Mouse (Mus musculus): ENCODE results near the gene Smim9. TPM values are rescaled to one million over a fixed set of nuclear protein-coding genes. Genes with fewer than 3 reads are reported as not detected.
"Not testable (repeated sequence)": the region's sequence is repeated elsewhere in the genome, so short reads cannot be mapped to it uniquely, and the experiment has no call there.

The Smim9 gene
- total RNA-seq (2014; rRNA removed) (not detected in 2 replicates), polyA plus RNA-seq (2015; fragmentation: Nextera tagmentation; extraction: Ambion mirVana) (not detected in 2 replicates)

DNA sequence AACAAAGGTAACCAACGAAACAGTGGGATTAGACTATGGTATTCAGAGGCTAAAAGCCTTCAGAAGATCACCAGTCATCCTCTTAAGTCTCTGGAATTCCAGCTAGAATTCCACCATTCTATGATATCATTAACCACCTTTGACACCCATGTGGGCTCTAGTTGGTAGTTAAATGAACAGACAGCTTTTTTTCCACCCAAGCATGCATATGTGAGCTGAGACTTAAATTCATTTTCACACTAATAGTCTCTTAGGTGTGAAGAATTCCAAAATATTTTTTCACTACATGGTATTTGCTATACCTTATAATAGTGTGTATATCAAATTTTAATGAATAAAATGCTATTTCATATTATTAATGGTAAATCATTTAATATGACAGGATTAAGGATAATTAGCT is at the start of gene Smim9:
Smim9 (minus strand) TSS at position 101 of the 400 bp plus-strand sequence.
- ATAC-seq (ENCODE audit: low FRiP score): no peak
- 33% methylated on average over 1 of the region's 1 CpGs for WGBS
- Histone ChIP-seq H3K27me3 (ENCODE audit: insufficient read depth, low read length) (no peaks in the 10 kb centered on the region), H3K4me1 (ENCODE audit: insufficient read depth, low read length) (no peaks in the 10 kb centered on the region), H3K27ac (ENCODE audit: low read depth, low read length) (no peak within 1 kb of the TSS), H3K4me2 (ENCODE audit: low read depth, low read length, poor library complexity, severe bottlenecking) (no peak within 1 kb of the TSS), H3K4me3 (ENCODE audit: low read depth, low read length) (no peak within 1 kb of the TSS), H3K36me3 (ENCODE audit: insufficient read depth, low read length) (no peaks in the 10 kb centered on the region), H3K9me3 (ENCODE audit: low read length) (no peaks in the 10 kb centered on the region), H3K9ac (replicated peaks; ENCODE audit: low read length, poor library complexity, severe bottlenecking) (no peak within 1 kb of the TSS)
- no peak for TF ChIP-seq CTCF (IDR thresholded peaks at IDR 0.05)
- DNase-seq (ENCODE audit: low spot score): no peak

DNA sequence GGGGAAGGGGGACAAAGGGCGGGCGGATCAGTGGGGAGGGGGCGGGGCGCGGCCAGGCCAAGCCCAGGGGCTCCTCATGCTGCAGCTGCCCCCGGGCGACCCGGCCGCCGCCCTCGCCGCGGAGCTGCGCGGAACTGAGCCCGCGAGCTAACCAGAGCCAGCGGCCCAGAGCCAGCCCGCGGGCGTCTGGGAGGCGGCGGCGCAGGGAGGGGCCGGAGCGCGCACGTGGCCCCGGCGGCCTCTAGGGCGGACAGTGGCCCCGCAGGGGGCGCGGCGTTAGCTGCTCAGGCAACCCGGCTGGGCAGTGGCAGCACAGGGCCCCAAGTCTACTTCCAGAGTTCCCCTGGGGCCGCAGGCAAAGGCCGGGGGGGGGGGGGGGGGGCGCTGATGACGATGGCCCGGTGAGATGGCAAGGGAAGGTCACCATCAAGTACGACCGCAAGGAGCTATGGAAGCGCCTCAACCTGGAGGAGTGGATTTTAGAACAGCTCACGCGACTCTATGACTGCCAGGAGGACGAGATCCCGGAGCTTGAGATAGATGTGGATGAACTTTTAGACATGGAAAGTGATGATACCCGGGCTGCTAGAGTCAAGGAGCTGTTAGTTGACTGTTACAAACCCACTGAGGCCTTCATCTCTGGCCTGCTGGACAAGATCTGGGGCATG is 7.9 kb downstream of the Smim9 start:
- Histone ChIP-seq H3K36me3 (ENCODE audit: insufficient read depth, low read length) (no peaks in the 10 kb centered on the region), H3K9ac (replicated peaks; ENCODE audit: low read length, poor library complexity, severe bottlenecking) (peak overlapping the region; percentile 55; the same call in 1 of the 2 replicates), H3K4me2 (ENCODE audit: low read depth, low read length, poor library complexity, severe bottlenecking) (peak overlapping the region; percentile 62), H3K4me1 (ENCODE audit: insufficient read depth, low read length) (no peaks in the 10 kb centered on the region), H3K27me3 (ENCODE audit: insufficient read depth, low read length) (no peaks in the 10 kb centered on the region), H3K27ac (ENCODE audit: low read depth, low read length) (no peak overlapping the region), H3K4me3 (ENCODE audit: low read depth, low read length) (peak overlapping the region; percentile 43), H3K9me3 (ENCODE audit: low read length) (no peaks in the 10 kb centered on the region)
- DNase-seq (ENCODE audit: low spot score): peak; percentile 26
- WGBS: 30% methylated on average over 10 of the region's 49 CpGs
- no peak for TF ChIP-seq CTCF (IDR thresholded peaks at IDR 0.05)
- ATAC-seq (ENCODE audit: low FRiP score): peak; percentile 49; the same call in 1 of the 2 replicates

DNA sequence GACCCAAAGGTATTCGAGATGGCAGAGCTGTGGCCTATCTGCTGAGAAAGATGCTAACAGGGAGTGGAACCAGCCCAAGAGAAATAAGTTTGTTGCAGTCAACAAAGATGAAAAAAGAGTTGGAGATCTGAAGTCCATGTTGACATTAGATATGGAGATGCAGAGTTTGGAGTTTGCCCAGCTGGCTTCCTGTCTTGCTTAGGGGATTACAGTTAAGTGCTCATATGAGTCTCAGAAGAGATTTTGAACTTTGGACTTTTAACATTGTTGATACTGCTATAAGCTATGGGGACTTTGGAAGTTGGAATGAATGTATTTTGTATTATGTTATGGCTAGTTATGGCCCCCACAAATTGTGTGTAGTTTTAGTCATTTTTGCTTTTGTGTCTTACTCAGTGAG is 11.3 kb downstream of the Smim9 start:
- no peak overlapping the region for H3K27ac ChIP-seq (ENCODE audit: low read depth, low read length)
- H3K9me3 ChIP-seq (ENCODE audit: low read length): no peaks in the 10 kb centered on the region
- 48% methylated on average over 1 of the region's 1 CpGs for WGBS

DNA sequence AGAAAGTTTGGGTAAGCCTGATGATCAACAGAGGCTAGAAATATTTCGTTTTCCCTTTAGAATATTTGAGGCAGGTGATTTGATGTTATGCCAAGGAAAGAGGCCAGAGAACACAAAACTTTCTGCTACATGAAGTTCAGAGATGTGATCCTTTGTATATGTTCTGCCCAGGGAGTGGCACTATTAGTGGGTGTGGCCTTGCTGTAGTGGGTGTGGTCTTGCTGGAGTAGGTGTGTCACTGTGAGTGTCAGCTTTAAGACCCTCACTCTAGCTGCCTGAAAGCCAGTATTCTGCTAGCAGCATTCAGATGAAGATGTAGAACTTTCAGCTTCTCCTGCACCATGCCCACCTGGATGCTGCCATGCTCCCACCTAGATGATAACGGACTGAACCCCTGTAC is 13.3 kb downstream of the Smim9 start:
- no peak overlapping the region for H3K27ac ChIP-seq (ENCODE audit: low read depth, low read length)
- no peaks in the 10 kb centered on the region for H3K9me3 ChIP-seq (ENCODE audit: low read length)
- H3K36me3 ChIP-seq (ENCODE audit: insufficient read depth, low read length): no peaks in the 10 kb centered on the region
- H3K4me3 ChIP-seq (ENCODE audit: low read depth, low read length): no peak overlapping the region
- no peak overlapping the region for H3K4me2 ChIP-seq (ENCODE audit: low read depth, low read length, poor library complexity, severe bottlenecking)
- ATAC-seq (ENCODE audit: low FRiP score): no peak
- no peaks in the 10 kb centered on the region for H3K4me1 ChIP-seq (ENCODE audit: insufficient read depth, low read length)
- WGBS: 83% methylated on average over 2 of the region's 2 CpGs
- no peaks in the 10 kb centered on the region for H3K27me3 ChIP-seq (ENCODE audit: insufficient read depth, low read length)
- H3K9ac ChIP-seq (replicated peaks; ENCODE audit: low read length, poor library complexity, severe bottlenecking): no peak overlapping the region
- no peak for DNase-seq (ENCODE audit: low spot score)
- TF ChIP-seq CTCF (IDR thresholded peaks at IDR 0.05): no peak

More for the DNA sequence above, 11.3 kb downstream of the Smim9 start:
- no peak overlapping the region for H3K4me3 ChIP-seq (ENCODE audit: low read depth, low read length)
- H3K36me3 ChIP-seq (ENCODE audit: insufficient read depth, low read length): no peaks in the 10 kb centered on the region
- DNase-seq (ENCODE audit: low spot score) (no peak), ATAC-seq (ENCODE audit: low FRiP score) (no peak)
- H3K9ac ChIP-seq (replicated peaks; ENCODE audit: low read length, poor library complexity, severe bottlenecking): no peak overlapping the region
- no peaks in the 10 kb centered on the region for H3K4me1 ChIP-seq (ENCODE audit: insufficient read depth, low read length)
- TF ChIP-seq CTCF (IDR thresholded peaks at IDR 0.05): no peak
- H3K27me3 ChIP-seq (ENCODE audit: insufficient read depth, low read length): no peaks in the 10 kb centered on the region
- no peak overlapping the region for H3K4me2 ChIP-seq (ENCODE audit: low read depth, low read length, poor library complexity, severe bottlenecking)

DNA sequence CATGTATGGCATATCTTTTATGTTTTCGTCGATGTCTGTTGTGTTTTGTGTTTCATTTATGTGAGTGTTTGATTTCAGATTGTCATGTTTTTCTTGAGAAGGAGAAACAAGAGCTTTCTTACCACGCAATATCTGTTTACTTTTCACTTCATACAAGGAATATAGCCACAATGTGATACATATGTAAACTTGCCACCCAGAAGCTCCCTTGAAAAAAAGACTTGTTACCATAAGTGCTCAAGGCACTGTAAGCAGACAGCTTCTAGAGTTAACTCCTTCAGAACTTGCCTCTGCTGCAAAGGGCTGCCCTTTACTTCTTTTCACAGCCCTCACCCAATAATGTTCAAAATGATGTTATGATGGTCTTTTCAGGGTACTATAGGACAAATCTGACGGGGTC is 15.2 kb downstream of the Smim9 start:
- Histone ChIP-seq H3K9ac (replicated peaks; ENCODE audit: low read length, poor library complexity, severe bottlenecking) (no peak overlapping the region), H3K36me3 (ENCODE audit: insufficient read depth, low read length) (no peaks in the 10 kb centered on the region), H3K4me2 (ENCODE audit: low read depth, low read length, poor library complexity, severe bottlenecking) (no peak overlapping the region), H3K27ac (ENCODE audit: low read depth, low read length) (no peak overlapping the region), H3K27me3 (ENCODE audit: insufficient read depth, low read length) (no peaks in the 10 kb centered on the region), H3K4me3 (ENCODE audit: low read depth, low read length) (no peak overlapping the region), H3K4me1 (ENCODE audit: insufficient read depth, low read length) (no peaks in the 10 kb centered on the region), H3K9me3 (ENCODE audit: low read length) (no peaks in the 10 kb centered on the region)
- no peak for DNase-seq (ENCODE audit: low spot score)
- no peak for TF ChIP-seq CTCF (IDR thresholded peaks at IDR 0.05)
- ATAC-seq (ENCODE audit: low FRiP score): no peak
- 89% methylated on average over 4 of the region's 4 CpGs for WGBS

DNA sequence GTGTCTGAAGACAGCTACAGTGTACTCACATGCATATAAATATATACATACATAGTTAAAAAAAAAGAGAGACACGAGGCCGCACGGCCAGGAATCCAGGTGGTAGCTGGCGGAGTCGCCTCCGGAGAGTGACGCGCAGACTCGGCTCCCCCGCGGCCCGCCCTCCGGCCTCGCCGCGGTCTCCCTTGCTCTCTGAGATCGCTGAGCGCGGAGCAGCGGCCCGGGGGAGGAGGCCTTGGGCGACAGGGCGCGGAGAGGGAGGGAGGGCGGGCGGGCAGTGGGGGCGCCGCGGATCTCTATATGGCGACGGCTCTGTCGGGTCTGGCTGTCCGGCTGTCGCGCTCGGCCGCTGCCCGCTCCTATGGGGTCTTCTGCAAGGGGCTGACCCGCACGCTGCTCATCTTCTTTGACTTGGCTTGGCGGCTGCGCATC is 20.4 kb downstream of the Smim9 start:
- not testable (repeated sequence) for H3K9me3 ChIP-seq (ENCODE audit: low read length); H3K4me1 ChIP-seq (ENCODE audit: insufficient read depth, low read length); H3K27ac ChIP-seq (ENCODE audit: low read depth, low read length); H3K27me3 ChIP-seq (ENCODE audit: insufficient read depth, low read length); H3K36me3 ChIP-seq (ENCODE audit: insufficient read depth, low read length)
- H3K4me3 ChIP-seq (ENCODE audit: low read depth, low read length): peak overlapping the region; percentile 33
- DNase-seq (ENCODE audit: low spot score) (peak; percentile 1), ATAC-seq (ENCODE audit: low FRiP score) (peak; percentile 41; the same call in 1 of the 2 replicates)
- peak overlapping the region; percentile 50 for H3K4me2 ChIP-seq (ENCODE audit: low read depth, low read length, poor library complexity, severe bottlenecking)
- 33% methylated on average over 24 of the region's 42 CpGs for WGBS
- 0 out of 2 replicates have a peak overlapping the region, but pooled peaks have one; percentile 24 for H3K9ac ChIP-seq (replicated peaks; ENCODE audit: low read length, poor library complexity, severe bottlenecking)

Data from midbrain, postnatal 0 days (tissue).